Mouse (Mus musculus): ENCODE data around the gene Olfr461.
"Not testable (repeated sequence)": the region's sequence is repeated elsewhere in the genome, so short reads cannot be mapped to it uniquely, and the experiment has no call there.

Gene Olfr461

DNA sequence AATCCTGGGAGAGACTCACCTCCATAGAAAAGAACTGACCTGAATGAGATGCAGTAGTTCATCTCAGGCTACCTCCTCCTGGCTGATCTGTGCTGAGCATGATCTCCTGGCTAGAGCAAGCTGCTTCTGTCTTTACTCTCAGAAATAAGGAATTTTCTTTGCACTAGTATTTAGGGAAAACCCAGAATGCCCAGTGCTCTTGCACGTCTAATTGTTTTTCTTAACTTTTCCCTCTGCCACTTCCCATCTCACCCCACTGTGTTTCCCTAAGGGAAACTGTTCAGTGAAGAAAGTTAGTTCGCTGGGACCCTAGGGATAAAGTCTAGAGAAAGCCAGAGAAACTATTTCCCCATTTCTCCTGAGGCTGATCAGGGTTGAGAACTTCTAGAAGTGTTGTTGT lies at the start of gene Olfr461:
Gene Olfr461 (minus strand): TSS at position 101 of the 400 bp plus-strand sequence.
- no peak for DNase-seq

DNA sequence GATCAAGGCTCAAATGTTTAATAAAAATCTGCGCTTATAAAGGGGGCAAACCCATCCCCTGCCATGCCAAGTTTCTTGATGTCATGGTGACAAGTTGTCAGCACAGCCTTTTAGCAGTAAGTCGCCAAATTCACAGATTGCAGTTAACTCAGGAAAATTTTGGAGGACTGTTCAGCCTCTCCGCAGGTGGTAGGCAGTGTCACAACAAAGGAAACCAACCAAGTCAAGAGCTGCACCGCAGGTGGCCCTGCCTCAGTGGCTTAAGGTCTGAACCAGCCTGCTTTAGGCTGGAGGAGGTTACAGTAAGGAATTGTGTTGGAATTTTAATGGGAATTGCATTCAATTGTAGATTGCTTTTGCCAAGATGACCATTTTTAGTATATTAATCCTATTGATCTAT lies 43.7 kb upstream of the Olfr461 start:
- not testable (repeated sequence) for DNase-seq

DNA sequence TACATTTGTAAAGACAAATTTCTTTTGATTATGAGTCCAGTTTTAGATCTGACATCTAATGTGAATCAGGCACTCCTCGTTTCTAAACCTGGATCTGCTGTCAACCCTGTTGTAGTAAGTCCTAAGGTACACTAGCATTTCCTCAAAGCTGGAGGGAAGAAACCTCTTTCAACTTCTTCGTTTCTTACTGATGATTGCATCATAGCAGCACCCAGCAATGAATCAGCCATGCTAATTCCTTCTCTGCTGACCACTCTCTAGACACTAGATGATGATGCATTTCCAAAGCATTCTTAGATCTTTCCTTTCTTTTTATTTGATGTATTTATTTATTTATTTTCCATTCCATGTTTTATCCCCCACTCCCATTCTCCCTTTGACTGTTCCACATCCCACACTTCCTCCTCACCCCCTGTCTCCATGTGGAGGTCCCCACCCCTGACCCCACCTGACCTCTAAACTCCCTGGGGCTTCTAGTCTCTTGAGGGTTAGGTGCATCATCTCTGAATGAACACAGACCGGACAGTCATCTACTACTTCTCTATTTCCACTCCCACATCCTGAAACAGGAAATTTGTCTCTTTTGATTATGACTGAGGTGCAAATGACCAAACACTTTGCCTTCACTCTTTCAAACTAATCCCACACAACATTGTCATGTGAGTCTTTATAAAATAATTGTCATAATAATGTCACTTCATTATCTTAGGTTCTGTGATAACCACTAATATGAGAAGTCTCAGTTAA lies 40.1 kb upstream of the Olfr461 start:
- no peak for DNase-seq

GRCm38 (mm10) chr6:40588346-40588745 lies 33.5 kb upstream of the Olfr461 start:
- DNase-seq, result no peak

GRCm38 (mm10) chr6:40585645-40586044 lies 30.8 kb upstream of the Olfr461 start, which contains the start of gene Clec5a:
Clec5a (minus strand) TSS chr6:40585821.
- no peak for DNase-seq

DNA sequence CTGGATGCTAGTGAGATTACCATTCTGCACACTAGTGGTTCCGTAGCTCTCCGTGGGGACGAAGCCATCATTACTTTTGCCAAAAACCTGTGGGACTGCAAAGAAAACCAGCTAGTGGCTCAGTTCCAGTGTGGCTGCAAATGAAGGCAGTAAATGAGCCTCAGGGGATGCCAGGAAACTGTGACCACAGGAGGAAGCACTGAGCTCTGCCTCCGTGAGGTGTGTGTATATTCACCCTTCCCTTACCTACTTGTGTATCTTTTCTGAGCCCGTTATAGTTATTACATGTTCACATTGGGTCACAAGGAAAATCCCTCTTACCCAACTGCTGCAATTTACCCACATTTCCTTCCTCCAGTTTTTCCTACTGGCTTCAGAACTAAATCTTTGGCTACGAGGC lies 29.5 kb upstream of the Olfr461 start:
- no peak for DNase-seq

GRCm38 (mm10) chr6:40576305-40576704 lies 21.5 kb upstream of the Olfr461 start:
- no peak for DNase-seq

DNA sequence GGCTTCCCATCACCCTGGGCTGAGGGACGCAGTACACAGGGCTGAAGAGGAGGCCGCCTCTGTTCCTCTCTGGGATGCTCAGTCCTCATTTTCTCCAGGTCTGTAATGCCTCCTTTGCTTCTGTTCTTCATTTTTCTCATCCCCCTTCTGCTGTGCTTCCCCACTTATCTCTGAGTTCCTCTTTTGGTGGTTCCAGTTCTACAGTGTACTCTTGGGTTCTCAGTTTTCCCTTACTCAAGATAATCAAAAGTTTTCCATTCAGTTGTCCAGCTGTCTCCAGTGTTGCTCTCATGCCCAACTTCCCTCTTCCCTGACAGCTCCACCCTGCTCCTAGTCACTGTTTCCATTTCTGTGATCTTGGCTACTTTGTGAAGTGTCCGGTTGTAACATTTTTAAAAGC lies 18.8 kb upstream of the Olfr461 start:
- DNase-seq, result no peak

DNA sequence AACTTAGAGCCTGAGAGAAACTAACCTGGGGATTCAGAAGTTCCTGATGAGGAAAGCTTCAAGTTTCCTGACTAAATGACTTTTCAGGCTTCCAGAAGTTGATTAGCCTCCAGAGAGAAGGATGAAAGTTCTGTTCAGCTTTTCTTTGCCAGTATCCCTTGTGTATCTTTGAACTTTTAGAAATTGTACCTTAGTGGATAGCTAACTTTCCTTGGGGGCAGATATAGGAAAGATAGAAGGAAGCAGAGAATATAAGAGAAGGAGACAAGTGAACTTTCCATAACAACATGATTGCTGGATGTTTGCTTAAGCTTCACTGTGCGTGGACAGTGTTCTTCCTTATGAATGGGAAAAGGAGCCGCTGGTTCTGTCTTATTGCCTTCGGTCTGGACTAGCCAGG lies 14.3 kb upstream of the Olfr461 start, which contains the start of gene Olfr460:
Gene Olfr460 (plus strand): TSS at position 301 of the 400 bp plus-strand sequence.
- no peak for DNase-seq

GRCm38 (mm10) chr6:40544690-40545089 lies 10.2 kb downstream of the Olfr461 start:
- DNase-seq, result no peak

- DNase-seq, result no peak
These were observed 35.4 kb downstream of the Olfr461 start, which contains the start of gene Prss37 for GRCm38 (mm10) chr6:40519408-40519807. Prss37 (minus strand) TSS chr6:40519508.

GRCm38 (mm10) chr6:40493229-40493628 lies 61.6 kb downstream of the Olfr461 start, which contains the start of gene Tas2r108:
Tas2r108 (plus strand) TSS chr6:40493529.
- DNase-seq, result no peak

Measured in right cerebral cortex, postnatal 14 days (tissue).